Mouse (Mus musculus) gastrocnemius, postnatal 4 days (tissue): Measurements from ENCODE around the gene Fam124a. TPM values are rescaled to one million over a fixed set of nuclear protein-coding genes. Genes with fewer than 3 reads are reported as not detected.

Source experiments
- DNase-seq, 2 experiments: peaks; one replicate each; pipeline ENCODE4 v3.0.0; 2021 to 2022; ENCODE audit warnings: low spot score in 2 of 2, mixed read lengths in 2 of 2
- total RNA-seq, 2 experiments: library from RNA; stranded (reverse); gene quantifications; 2 replicates each; pipeline ENCODE4 v1.2.3; 2021

Fam124a gene
- total RNA-seq, 2 experiments from 2014 or later: 4.1 to 4.3 TPM

- DNase-seq: no peak
These were observed 101.9 kb downstream of the Fam124a start for GRCm38 (mm10) chr14:62657469-62657868.

Other genes with a start within 250 kb of the Fam124a start
- under 1 TPM in 1 of 2 experiments, not detected in 1; 0.12 TPM for gene Gucy1b2, start 99.4 kb upstream of the Fam124a start, total RNA-seq
- not detected for gene Gm4131, start 11.2 kb downstream of the Fam124a start, total RNA-seq
- gene Serpine3, start 107.9 kb downstream of the Fam124a start, total RNA-seq: not detected
- 10 to 100 TPM; 24.0 to 27.2 TPM for gene Ints6, start 205.4 kb downstream of the Fam124a start, total RNA-seq